Comparison of ENCODE assay signal across 9 mouse cellular contexts in genomic region chr10:79532678-79533077, GRCm38 (mm10). TPM values are rescaled to one million over a fixed set of nuclear protein-coding genes. Genes with fewer than 3 reads are reported as not detected.
DNase-seq lines count a peak whose midpoint lies in the region; ATAC-seq lines count a peak whose summit lies in the region.
"Had no signal": no experiment of that assay in that cellular context is flagged by ENCODE, and none has a peak within 500 bp of the region (broad histone marks: within the 10 kb centered on the region; RNA-seq: fewer than 3 reads in every experiment).

No protein-coding gene starts in this region.

- WGBS in hindbrain, embryonic 14.5 days: 22% methylated on average over 3 of the region's 3 CpGs

- no peak overlapping the region for H3K27ac ChIP-seq in hindbrain, embryonic 14.5 days

- DNase-seq in frontal cortex, postnatal 10 days (ENCODE audit: low spot score in 2 of 2): peak; percentile 3 to 4
- no peak for DNase-seq in frontal cortex, postnatal 36 days (ENCODE audit: low spot score in 2 of 2)
- DNase-seq in testis, postnatal 14 days (ENCODE audit: low spot score): peak; percentile 3
- no peak for DNase-seq in testis, postnatal 10 days (ENCODE audit: low spot score)
- no peak for DNase-seq in hindbrain, embryonic 14.5 days (ENCODE audit: low spot score)
- DNase-seq in lung, postnatal 4 days: peak; percentile 11 to 20
- no peak for DNase-seq in adrenal gland, adult 2 months

- peak overlapping the region; percentile 47 for H3K4me3 ChIP-seq in hindbrain, embryonic 14.5 days (replicated peaks; ENCODE audit: low read length)

- H3K36me3 ChIP-seq in hindbrain, embryonic 14.5 days (replicated peaks; ENCODE audit: control insufficient read depth, insufficient read depth): 0 out of 2 replicates have a peak, but pooled peaks cover 2% of the 10 kb centered on the region

- peaks cover 5% of the 10 kb centered on the region for H3K4me1 ChIP-seq in hindbrain, embryonic 14.5 days (replicated peaks; ENCODE audit: control insufficient read depth, insufficient read depth, low read length)

- peak overlapping the region; percentile 88 for H3K4me2 ChIP-seq in hindbrain, embryonic 14.5 days (replicated peaks)

- peak; percentile 1; the same call in 1 of the 2 replicates for ATAC-seq in hindbrain, embryonic 14.5 days (ENCODE audit: low FRiP score)
- ATAC-seq in granulocyte monocyte progenitor cell, adult 5-6 weeks (replicated peaks; ENCODE audit: poor library complexity, severe bottlenecking): no peak

- 0 out of 2 replicates have a peak, but pooled peaks cover 4% of the 10 kb centered on the region for H3K27me3 ChIP-seq in hindbrain, embryonic 14.5 days (ENCODE audit: control insufficient read depth, insufficient read depth, low read length)

- peak overlapping the region; percentile 61 for H3K9ac ChIP-seq in hindbrain, embryonic 14.5 days

- no peaks in the 10 kb centered on the region for H3K9me3 ChIP-seq in hindbrain, embryonic 14.5 days (ENCODE audit: control insufficient read depth, low read length)

RNA-seq across cellular contexts. Expression of gene Plpp2, which starts 0.9 kb away (rescaled TPM):
- polyA plus RNA-seq in hindbrain, embryonic 14.5 days (2014; fragmentation: Nextera tagmentation; extraction: Ambion mirVana): 15.5 and 21.4 TPM in 2 replicates
- total RNA-seq in adrenal gland, adult 2 months (2021): 10 to 100 TPM; 30.3 to 34.7 TPM
- 33.5 and 44.3 TPM in 2 replicates for polyA plus RNA-seq in adrenal gland, adult 2 months (2012; rRNA removed)
- total RNA-seq in granulocyte monocyte progenitor cell, adult 5-6 weeks (2014; fragmentation: Nextera tagmentation): 13.9 and 14.8 TPM in 2 replicates
- total RNA-seq in granulocyte monocyte progenitor cell, adult 5-6 weeks (2017): 5.3 and 7.9 TPM in 2 replicates

RNA-seq across cellular contexts. Expression of gene Mier2, which starts 22.3 kb away (rescaled TPM):
- polyA plus RNA-seq in hindbrain, embryonic 14.5 days (2014; fragmentation: Nextera tagmentation; extraction: Ambion mirVana): 53.1 and 53.5 TPM in 2 replicates
- total RNA-seq in adrenal gland, adult 2 months (2021): 10 to 100 TPM; 26.7 to 30.9 TPM
- polyA plus RNA-seq in adrenal gland, adult 2 months (2012; rRNA removed): 150 and 154 TPM in 2 replicates
- 24.4 and 24.8 TPM in 2 replicates for total RNA-seq in granulocyte monocyte progenitor cell, adult 5-6 weeks (2014; fragmentation: Nextera tagmentation)
- 10.8 and 16.8 TPM in 2 replicates for total RNA-seq in granulocyte monocyte progenitor cell, adult 5-6 weeks (2017)

RNA-seq across cellular contexts. Expression of gene Theg, which starts 54.5 kb away (rescaled TPM):
- not detected in 2 replicates for polyA plus RNA-seq in hindbrain, embryonic 14.5 days (2014; fragmentation: Nextera tagmentation; extraction: Ambion mirVana)
- not detected for total RNA-seq in adrenal gland, adult 2 months (2021)
- polyA plus RNA-seq in adrenal gland, adult 2 months (2012; rRNA removed): not detected in 2 replicates
- not detected in 2 replicates for total RNA-seq in granulocyte monocyte progenitor cell, adult 5-6 weeks (2014; fragmentation: Nextera tagmentation)
- not detected in 2 replicates for total RNA-seq in granulocyte monocyte progenitor cell, adult 5-6 weeks (2017)
- total RNA-seq: heart, adult 18-20 months had no signal

Comparison
In these comparisons a context has a peak if more than half of its experiments do, and no peak if none do; other contexts are left out.
1. DNase-seq: peak in frontal cortex, postnatal 10 days (2 of 2), testis, postnatal 14 days (single experiment) and lung, postnatal 4 days (2 of 2); none in frontal cortex, postnatal 36 days (0 of 2), testis, postnatal 10 days (single experiment), hindbrain, embryonic 14.5 days (single experiment) and adrenal gland, adult 2 months (single experiment).